Mouse (Mus musculus) left cerebral cortex, adult 2 months (tissue): Measurements from ENCODE around the gene Zfp143. TPM values are rescaled to one million over a fixed set of nuclear protein-coding genes. Genes with fewer than 3 reads are reported as not detected.

Experiments
- DNase-seq, 2 experiments: peaks; one replicate each; pipeline ENCODE4 v3.0.0; 2021 to 2022; ENCODE audit warnings: low spot score in 2 of 2, mixed read lengths in 1 of 2; ENCODE audit errors: extremely low spot score in 1 of 2
- H3K27ac ChIP-seq: fragments of 200-600 bp; 2 replicates; pipeline ENCODE4 v1.8.1; 2022
- H3K4me3 ChIP-seq: fragments of 200-600 bp; 2 replicates; pipeline ENCODE4 v1.8.1; 2022
- CTCF ChIP-seq: fragments of 200-600 bp; IDR thresholded peaks from 2 replicates; pipeline ENCODE4 v1.8.1; 2022; ENCODE audit warnings: antibody characterized with exemption, mild to moderate bottlenecking, moderate library complexity
- intact Hi-C: fragments of 180-260 bp; cut with DNase I; formaldehyde crosslinking; loops from one replicate; pipeline ENCODE4 v1.15.1; 2025
- total RNA-seq, 2 experiments: library from RNA; stranded (reverse); gene quantifications; 2 replicates each; pipeline ENCODE4 v1.2.3; 2021

Gene Zfp143
- total RNA-seq, 2 experiments from 2014 or later = 11.3 to 12.1 TPM

- peak overlapping the region; percentile 97 for H3K27ac ChIP-seq
- intact Hi-C loops = loop anchor here (2.0 kb wide), 3 partner anchors 41 to 73 kb away; partner anchors contain the start of genes Ipo7, Tmem41b and Wee1
- peak overlapping the region; percentile 96 for H3K4me3 ChIP-seq
- DNase-seq = no peak
- TF ChIP-seq CTCF = no peak
Measured at GRCm38 (mm10) chr7:110060106-110060668, 830 bp upstream of the Zfp143 start.

GRCm38 (mm10) chr7:110060669-110061198 is 283 bp upstream of the Zfp143 start:
- Histone ChIP-seq H3K4me3 (peak overlapping the region; percentile 96), H3K27ac (peak overlapping the region; percentile 97)
- no peak for DNase-seq
- intact Hi-C loops = loop anchor here (2.0 kb wide), 3 partner anchors 42 to 74 kb away; partner anchors contain the start of genes Ipo7, Tmem41b and Wee1
- TF ChIP-seq CTCF = no peak; the same call in 1 of the 2 replicates

GRCm38 (mm10) chr7:110061752-110062273 is 796 bp downstream of the Zfp143 start:
- Histone ChIP-seq H3K27ac (peak overlapping the region; percentile 100), H3K4me3 (peak overlapping the region; percentile 88)
- intact Hi-C loops = loop anchor here (2.0 kb wide), 3 partner anchors 43 to 75 kb away; partner anchors contain the start of genes Ipo7, Tmem41b and Wee1
- DNase-seq = peak; percentile 75 to 81
- TF ChIP-seq CTCF = no peak

GRCm38 (mm10) chr7:110063731-110064130 is 2.7 kb downstream of the Zfp143 start:
- intact Hi-C loops = no loop called here
- H3K4me3 ChIP-seq = no peak overlapping the region
- DNase-seq = no peak
- H3K27ac ChIP-seq = no peak overlapping the region
- no peak for TF ChIP-seq CTCF

- Histone ChIP-seq H3K4me3 (no peak overlapping the region), H3K27ac (no peak overlapping the region)
- intact Hi-C loops = no loop called here
- no peak for TF ChIP-seq CTCF
- DNase-seq = no peak
Measured at GRCm38 (mm10) chr7:110069070-110069469, 8.1 kb downstream of the Zfp143 start.

- no peak for DNase-seq
- Histone ChIP-seq H3K4me3 (no peak overlapping the region), H3K27ac (no peak overlapping the region)
- intact Hi-C loops = no loop called here
- no peak for TF ChIP-seq CTCF
Measured at GRCm38 (mm10) chr7:110078168-110078567, 17.2 kb downstream of the Zfp143 start.

GRCm38 (mm10) chr7:110083386-110084165 is 22.6 kb downstream of the Zfp143 start:
- no peak for DNase-seq
- intact Hi-C loops = no loop called here
- H3K4me3 ChIP-seq = no peak overlapping the region
- no peak overlapping the region for H3K27ac ChIP-seq
- TF ChIP-seq CTCF = peak; percentile 83

GRCm38 (mm10) chr7:110085217-110085616 is 24.2 kb downstream of the Zfp143 start:
- no peak overlapping the region for H3K27ac ChIP-seq
- H3K4me3 ChIP-seq = no peak overlapping the region
- no peak for DNase-seq
- intact Hi-C loops = no loop called here
- TF ChIP-seq CTCF = no peak

GRCm38 (mm10) chr7:110087914-110088313 is 26.9 kb downstream of the Zfp143 start:
- TF ChIP-seq CTCF = no peak
- Histone ChIP-seq H3K27ac (no peak overlapping the region), H3K4me3 (no peak overlapping the region)
- intact Hi-C loops = no loop called here
- DNase-seq = no peak

GRCm38 (mm10) chr7:110091670-110092069 is 30.7 kb downstream of the Zfp143 start:
- Histone ChIP-seq H3K27ac (no peak overlapping the region; the same call in 1 of the 2 replicates), H3K4me3 (no peak overlapping the region)
- TF ChIP-seq CTCF = no peak
- intact Hi-C loops = no loop called here
- DNase-seq = peak; percentile 38 to 43

- Histone ChIP-seq H3K27ac (no peak overlapping the region), H3K4me3 (no peak overlapping the region)
- no peak for TF ChIP-seq CTCF
- no peak for DNase-seq
- intact Hi-C loops = no loop called here
Measured at GRCm38 (mm10) chr7:110096332-110096731, 35.3 kb downstream of the Zfp143 start.

- intact Hi-C loops = no loop called here
- no peak overlapping the region for H3K27ac ChIP-seq
- DNase-seq = no peak
- no peak for TF ChIP-seq CTCF
- H3K4me3 ChIP-seq = no peak overlapping the region
Measured at GRCm38 (mm10) chr7:110097106-110097793, 36.2 kb downstream of the Zfp143 start.
